Mouse (Mus musculus) ES-E14 (cell line): ENCODE measurements at regions not wholly inside any gene's neighbourhood (a gene's known extent, or its start where the extent isn't known, plus 50 kb on each side); places are given as distances from the start of the nearest gene placed in this dataset.
A peak's percentile ranks its signal among the peaks of the same experiment; 100 is the strongest.

ENCODE experiments used
- DNase-seq: peaks from one replicate; pipeline ENCODE4 v3.0.0-alpha.2; 2013; ENCODE audit warnings: low read depth, low spot score
- H3K27ac ChIP-seq: 2 replicates; pipeline ENCODE4 v1.5.1; 2012; ENCODE audit warnings: low read depth, mild to moderate bottlenecking, low read length, moderate library complexity, mixed read lengths; ENCODE audit not compliant: poor library complexity, insufficient read depth, severe bottlenecking
- H3K36me3 ChIP-seq: 2 replicates; pipeline ENCODE4 v1.6.1; 2012; ENCODE audit warnings: mild to moderate bottlenecking, low read length, moderate library complexity, mixed read lengths; ENCODE audit not compliant: control insufficient read depth, poor library complexity, insufficient read depth, severe bottlenecking
- H3K4me1 ChIP-seq, 2 experiments: fragments of 150-350 bp in 1 of 2; sonication (generic) in 1 of 2; 2 replicates each; pipeline ENCODE4 v1.6.1; 2012; ENCODE audit warnings: low read length in 2 of 2, mild to moderate bottlenecking in 1 of 2, mixed read lengths in 1 of 2; ENCODE audit not compliant: control insufficient read depth in 2 of 2, insufficient read depth in 2 of 2, poor library complexity in 1 of 2
- H3K4me3 ChIP-seq, 2 experiments: fragments of 150-350 bp in 1 of 2; sonication (generic) in 1 of 2; 2 replicates each; pipeline ENCODE4 v1.5.1; 2012; ENCODE audit warnings: low read length in 2 of 2, low read depth in 1 of 2, mild to moderate bottlenecking in 1 of 2, mixed read lengths in 1 of 2; ENCODE audit not compliant: insufficient read depth in 1 of 2, poor library complexity in 1 of 2, severe bottlenecking in 1 of 2
- H3K9ac ChIP-seq: 2 replicates; pipeline ENCODE4 v1.6.1; 2012; ENCODE audit warnings: low read depth, mild to moderate bottlenecking, low read length, mixed read lengths; ENCODE audit not compliant: poor library complexity, insufficient read depth, severe bottlenecking
- H3K9me3 ChIP-seq: fragments of 150-350 bp; sonication (generic); 2 replicates; pipeline ENCODE4 v1.6.1; 2012; ENCODE audit warnings: low read depth, mild to moderate bottlenecking, low read length; ENCODE audit not compliant: control insufficient read depth, insufficient read depth
- CHD2 ChIP-seq: IDR thresholded peaks from 2 replicates; pipeline ENCODE4 v1.6.1; 2014; ENCODE audit warnings: mild to moderate bottlenecking, low read depth, low read length, inconsistent platforms
- HCFC1 ChIP-seq: IDR thresholded peaks from 2 replicates; pipeline ENCODE4 v1.6.1; 2012; ENCODE audit warnings: low read length, inconsistent platforms, borderline replicate concordance; ENCODE audit not compliant: insufficient read depth
- MAFK ChIP-seq: IDR thresholded peaks from 2 replicates; pipeline ENCODE4 v1.6.1; 2014; ENCODE audit warnings: mild to moderate bottlenecking, low read depth, low read length, inconsistent platforms; ENCODE audit not compliant: insufficient read depth
- ZC3H11A ChIP-seq: IDR thresholded peaks from 2 replicates; pipeline ENCODE4 v1.6.1; 2012; ENCODE audit warnings: low read depth, mild to moderate bottlenecking, inconsistent platforms, low read length, borderline replicate concordance
- ZNF384 ChIP-seq: IDR thresholded peaks from 2 replicates; pipeline ENCODE4 v1.6.1; 2012; ENCODE audit warnings: low read depth, low read length, inconsistent platforms
- in situ Hi-C, 2 experiments: fragments of 600-800 bp; cut with MboI; formaldehyde crosslinking; loops; one replicate each; pipeline ENCODE4 v1.15.1; 2025; ENCODE audit warnings: low sequenced_read_pairs in 2 of 2, inconsistent platforms in 1 of 2; ENCODE audit not compliant: unreplicated experiment in 2 of 2

GRCm38 (mm10) chr15:37124299-37124698 lies 116.7 kb upstream of the Zfp706 start:
- in situ Hi-C loops = loop anchor here in 1 of 2 experiments (25.0 kb wide), 1 partner anchor 788 kb away; no protein-coding TSS in a partner anchor
- Histone ChIP-seq H3K36me3 (no peaks in the 10 kb centered on the region), H3K9ac (no peak overlapping the region), H3K4me1 (peaks cover 0 to 9% of the 10 kb centered on the region in 2 experiments; a peak in 1 of 4 replicates), H3K27ac (no peak overlapping the region), H3K4me3 (no peak overlapping the region), H3K9me3 (no peaks in the 10 kb centered on the region)
- TF ChIP-seq CHD2 = no peak
- TF ChIP-seq ZNF384 = no peak
- TF ChIP-seq HCFC1 = no peak
- no peak for DNase-seq

- peaks cover 0 to 9% of the 10 kb centered on the region in 2 experiments; a peak in 1 of 4 replicates for H3K4me1 ChIP-seq
Measured at GRCm38 (mm10) chr15:37120381-37120780, 112.8 kb upstream of the Zfp706 start.

GRCm38 (mm10) chr15:37114119-37114518 lies 106.5 kb upstream of the Zfp706 start:
- Histone ChIP-seq H3K9me3 (no peaks in the 10 kb centered on the region), H3K4me3 (no peak overlapping the region), H3K9ac (0 out of 2 replicates have a peak overlapping the region, but pooled peaks have one; percentile 52), H3K36me3 (no peaks in the 10 kb centered on the region), H3K27ac (no peak overlapping the region), H3K4me1 (peaks cover 0 to 2% of the 10 kb centered on the region in 2 experiments; a peak in 1 of 4 replicates)
- peak; percentile 73 for DNase-seq
- in situ Hi-C loops = loop anchor here in 1 of 2 experiments (25.0 kb wide), 1 partner anchor 798 kb away; no protein-coding TSS in a partner anchor
- TF ChIP-seq HCFC1 (no peak), ZC3H11A (peak; percentile 79), ZNF384 (peak; percentile 53; the same call in 1 of the 2 replicates)

More at GRCm38 (mm10) chr15:37120381-37120780, 112.8 kb upstream of the Zfp706 start:
- H3K36me3 ChIP-seq = no peaks in the 10 kb centered on the region
- H3K4me3 ChIP-seq = no peak overlapping the region
- in situ Hi-C loops = loop anchor here in 1 of 2 experiments (25.0 kb wide), 1 partner anchor 792 kb away; no protein-coding TSS in a partner anchor
- H3K27ac ChIP-seq = no peak overlapping the region
- TF ChIP-seq ZC3H11A (peak; percentile 79; the same call in 1 of the 2 replicates), CHD2 (no peak)
- peak; percentile 90 for DNase-seq
- H3K9me3 ChIP-seq = no peaks in the 10 kb centered on the region
- no peak overlapping the region for H3K9ac ChIP-seq

GRCm38 (mm10) chr15:37110462-37110861 lies 102.9 kb upstream of the Zfp706 start:
- Histone ChIP-seq H3K36me3 (no peaks in the 10 kb centered on the region), H3K9me3 (no peaks in the 10 kb centered on the region), H3K9ac (no peak overlapping the region), H3K4me3 (no peak overlapping the region), H3K4me1 (peaks cover 0 to 4% of the 10 kb centered on the region in 2 experiments; a peak in 1 of 4 replicates), H3K27ac (no peak overlapping the region)
- TF ChIP-seq CHD2 (no peak), ZNF384 (no peak), MAFK (no peak), HCFC1 (no peak), ZC3H11A (no peak)
- no peak for DNase-seq
- in situ Hi-C loops = loop anchor here in 1 of 2 experiments (25.0 kb wide), 1 partner anchor 802 kb away; no protein-coding TSS in a partner anchor
